7 mouse cellular contexts compared by ENCODE assay signal in genomic region chr15:28181862-28182261, GRCm38 (mm10). TPM values are rescaled to one million over a fixed set of nuclear protein-coding genes. Genes with fewer than 3 reads are reported as not detected.
DNase-seq lines count a peak whose midpoint lies in the region; ATAC-seq lines count a peak whose summit lies in the region.

No protein-coding gene starts in this region.

- H3K9ac ChIP-seq in embryonic facial prominence, embryonic 11.5 days (replicated peaks; ENCODE audit: low read length) = no peak overlapping the region
- H3K9ac ChIP-seq in limb, embryonic 12.5 days (replicated peaks) = no peak overlapping the region
- H3K9ac ChIP-seq in midbrain, embryonic 15.5 days = 0 out of 2 replicates have a peak overlapping the region, but pooled peaks have one; percentile 26

- DNase-seq in adrenal gland, postnatal 25 days = peak; percentile 69
- peak; percentile 88 for DNase-seq in embryonic facial prominence, embryonic 11.5 days (ENCODE audit: low spot score)
- peak; percentile 75 for DNase-seq in heart, adult 8-10 months (ENCODE audit: low spot score)
- DNase-seq in kidney, adult 8-10 months = peak; percentile 56 to 77
- DNase-seq in spleen, postnatal 10 days (ENCODE audit: low spot score in 2 of 2) = peak; percentile 40 to 69

- peak overlapping the region; percentile 18; the same call in 1 of the 2 replicates for H3K4me3 ChIP-seq in embryonic facial prominence, embryonic 11.5 days (ENCODE audit: low read depth, low read length)
- peak overlapping the region; percentile 31 for H3K4me3 ChIP-seq in limb, embryonic 12.5 days (replicated peaks)
- H3K4me3 ChIP-seq in midbrain, embryonic 15.5 days = peak overlapping the region; percentile 41

- H3K27ac ChIP-seq in embryonic facial prominence, embryonic 11.5 days (replicated peaks; ENCODE audit: low read depth, low read length) = no peak overlapping the region
- no peak overlapping the region for H3K27ac ChIP-seq in limb, embryonic 12.5 days
- H3K27ac ChIP-seq in midbrain, embryonic 15.5 days = no peak overlapping the region

- ATAC-seq in embryonic facial prominence, embryonic 11.5 days (replicated peaks; ENCODE audit: insufficient number of reproducible peaks, low FRiP score, low TSS enrichment, low read depth) = peak; percentile 65
- ATAC-seq in limb, embryonic 12.5 days (ENCODE audit: insufficient number of reproducible peaks, insufficient read depth, low FRiP score, low TSS enrichment, low read depth) = peak; percentile 71
- peak; percentile 85 for ATAC-seq in midbrain, embryonic 15.5 days (replicated peaks)

- H3K4me1 ChIP-seq in embryonic facial prominence, embryonic 11.5 days (ENCODE audit: control insufficient read depth, insufficient read depth, low read length) = no peaks in the 10 kb centered on the region
- 0 out of 2 replicates have a peak, but pooled peaks cover 3% of the 10 kb centered on the region for H3K4me1 ChIP-seq in limb, embryonic 12.5 days (replicated peaks)
- H3K4me1 ChIP-seq in midbrain, embryonic 15.5 days = peaks cover 4% of the 10 kb centered on the region

- H3K27me3 ChIP-seq in embryonic facial prominence, embryonic 11.5 days (ENCODE audit: control insufficient read depth, insufficient read depth, low read length) = no peaks in the 10 kb centered on the region
- 0 out of 2 replicates have a peak, but pooled peaks cover 4% of the 10 kb centered on the region for H3K27me3 ChIP-seq in limb, embryonic 12.5 days
- no peaks in the 10 kb centered on the region for H3K27me3 ChIP-seq in midbrain, embryonic 15.5 days (replicated peaks)

- H3K4me2 ChIP-seq in embryonic facial prominence, embryonic 11.5 days (ENCODE audit: low read depth, low read length) = peak overlapping the region; percentile 54
- peak overlapping the region; percentile 59 for H3K4me2 ChIP-seq in limb, embryonic 12.5 days
- peak overlapping the region; percentile 82 for H3K4me2 ChIP-seq in midbrain, embryonic 15.5 days

- WGBS in embryonic facial prominence, embryonic 11.5 days = 19% methylated on average over 10 of the region's 10 CpGs
- 22% methylated on average over 10 of the region's 10 CpGs for WGBS in limb, embryonic 12.5 days
- 6% methylated on average over 10 of the region's 10 CpGs for WGBS in midbrain, embryonic 15.5 days

- no peaks in the 10 kb centered on the region for H3K9me3 ChIP-seq in embryonic facial prominence, embryonic 11.5 days (replicated peaks; ENCODE audit: control insufficient read depth, low read length)
- no peaks in the 10 kb centered on the region for H3K9me3 ChIP-seq in limb, embryonic 12.5 days
- no peaks in the 10 kb centered on the region for H3K9me3 ChIP-seq in midbrain, embryonic 15.5 days

- H3K36me3 ChIP-seq in embryonic facial prominence, embryonic 11.5 days (replicated peaks; ENCODE audit: control insufficient read depth, insufficient read depth, low read depth, low read length) = no peaks in the 10 kb centered on the region
- H3K36me3 ChIP-seq in limb, embryonic 12.5 days = no peaks in the 10 kb centered on the region
- H3K36me3 ChIP-seq in midbrain, embryonic 15.5 days (replicated peaks) = no peaks in the 10 kb centered on the region

RNA-seq across cellular contexts. Expression of gene Dnah5, which starts 21.7 kb away (rescaled TPM):
- 0.10 and 0.18 TPM in 2 replicates for total RNA-seq in adrenal gland, postnatal 25 days (2021)
- 0.03 and 0.04 TPM in 2 replicates for polyA plus RNA-seq in embryonic facial prominence, embryonic 11.5 days (2014; fragmentation: Nextera tagmentation; extraction: Ambion mirVana)
- total RNA-seq in heart, adult 8-10 months (2022) = under 1 TPM in 2 of 4 experiments, not detected in 2; 0.03 to 0.09 TPM
- polyA plus RNA-seq in limb, embryonic 12.5 days (2016; fragmentation: Nextera tagmentation; extraction: Ambion mirVana) = not detected in 2 replicates
- 0.25 and 0.27 TPM in 2 replicates for polyA plus RNA-seq in midbrain, embryonic 15.5 days (2015; fragmentation: Nextera tagmentation; extraction: Ambion mirVana)
